Mouse (Mus musculus) thymus, postnatal 10 days (tissue): ENCODE measurements around the gene Stat5a.

Experiments used
- DNase-seq, 2 experiments: peaks; one replicate each; pipeline ENCODE4 v3.0.0; 2021; ENCODE audit warnings: low spot score in 2 of 2

Stat5a gene

DNA sequence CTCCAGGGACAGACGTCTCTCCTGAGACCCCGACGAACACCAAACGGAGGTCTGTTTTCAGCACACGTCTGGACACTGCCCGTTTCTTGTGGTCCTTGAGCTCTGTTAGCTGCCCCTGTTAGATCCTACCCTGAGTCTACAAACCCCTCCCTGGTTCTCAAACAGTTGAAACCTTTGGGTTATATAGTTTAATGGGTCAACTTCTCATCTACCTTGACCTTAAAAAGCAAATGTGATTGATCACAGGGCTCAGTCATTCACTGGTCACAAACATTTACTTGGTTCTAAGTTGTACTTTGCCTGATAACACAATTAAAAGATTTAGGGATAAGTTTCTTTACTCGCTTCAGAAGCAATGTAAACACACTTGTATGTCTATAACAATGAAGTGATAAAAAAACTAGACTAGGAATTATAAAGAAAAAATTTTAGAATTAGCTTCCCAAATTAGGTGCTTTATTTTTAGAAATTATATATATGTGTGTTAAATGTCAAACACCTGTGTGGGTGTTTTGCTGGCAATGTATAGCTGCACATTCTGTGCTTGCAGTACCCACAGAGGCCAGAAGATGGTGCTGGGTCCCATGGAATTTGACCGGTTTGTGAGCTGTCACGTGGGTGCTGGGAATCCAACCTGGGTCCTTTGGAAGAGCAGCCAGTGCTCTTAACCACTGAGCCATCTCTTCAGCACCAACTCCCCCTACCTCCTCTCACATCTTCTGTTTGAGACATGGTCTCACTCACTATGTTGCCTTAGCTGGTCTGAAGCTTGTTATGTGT, 22.0 kb upstream of the Stat5a start:
- DNase-seq: no peak

- DNase-seq: no peak
Observed at GRCm38 (mm10) chr11:100838894-100839293, 20.3 kb upstream of the Stat5a start.

- no peak for DNase-seq
Observed at GRCm38 (mm10) chr11:100839523-100839922, 19.6 kb upstream of the Stat5a start.

GRCm38 (mm10) chr11:100840866-100841265, 18.3 kb upstream of the Stat5a start:
- DNase-seq: no peak

- no peak for DNase-seq
Observed at GRCm38 (mm10) chr11:100842025-100842424, 17.1 kb upstream of the Stat5a start.

- DNase-seq: no peak
Observed at GRCm38 (mm10) chr11:100843070-100843669, 16.0 kb upstream of the Stat5a start.

DNA sequence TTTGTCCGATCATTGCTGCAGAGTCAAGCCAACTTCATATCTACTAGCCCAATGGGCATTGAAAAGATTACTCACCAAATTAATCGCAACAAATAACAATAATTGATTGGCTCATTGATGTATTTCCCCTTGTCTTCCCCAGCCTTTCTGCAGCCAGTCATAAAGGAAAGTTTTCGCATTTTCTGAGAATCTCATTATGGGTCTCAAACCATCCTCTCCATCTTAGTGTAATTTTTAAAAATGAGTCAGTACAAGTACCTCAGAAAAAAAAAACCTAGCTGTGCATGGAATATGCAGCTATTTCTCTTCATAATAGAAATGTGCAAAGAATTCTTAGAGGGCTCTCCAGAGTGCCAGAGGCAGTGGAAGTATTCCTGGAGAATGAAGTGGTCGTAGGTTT, 15.0 kb upstream of the Stat5a start:
- no peak for DNase-seq

- DNase-seq: peak; percentile 54 to 55
Observed at GRCm38 (mm10) chr11:100845793-100846192, 13.4 kb upstream of the Stat5a start.

- DNase-seq: no peak
Observed at GRCm38 (mm10) chr11:100847572-100847971, 11.6 kb upstream of the Stat5a start.

- no peak for DNase-seq
Observed at GRCm38 (mm10) chr11:100848080-100848479, 11.1 kb upstream of the Stat5a start.

DNA sequence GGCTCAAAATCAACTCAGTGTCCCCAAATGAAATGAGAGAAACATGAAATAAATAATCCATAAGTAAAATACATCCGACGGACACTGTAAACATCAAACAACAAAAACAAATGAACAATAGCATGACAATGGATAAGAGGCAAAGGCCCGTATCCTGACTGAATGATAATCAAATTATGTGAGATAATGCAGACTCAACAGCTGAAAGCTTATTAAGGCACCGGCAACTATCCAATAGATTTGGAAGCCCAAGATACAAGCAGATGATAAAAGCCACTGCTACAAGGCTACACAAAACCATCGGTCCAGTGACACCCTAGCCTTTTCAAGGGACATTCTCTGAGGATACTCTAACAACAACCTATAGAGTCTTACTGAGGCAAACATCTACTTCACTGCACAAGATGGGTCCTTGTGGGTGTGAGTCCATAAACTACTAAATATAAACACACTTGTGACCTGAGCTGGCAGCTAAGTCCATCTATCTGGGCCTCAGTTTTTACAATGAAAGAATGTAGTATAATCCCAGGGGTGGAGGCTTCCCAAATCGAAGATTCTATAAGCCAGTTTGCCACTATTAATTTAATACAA, 10.3 kb upstream of the Stat5a start:
- no peak for DNase-seq

- DNase-seq: no peak
Observed at GRCm38 (mm10) chr11:100849456-100850037, 9.6 kb upstream of the Stat5a start.

DNA sequence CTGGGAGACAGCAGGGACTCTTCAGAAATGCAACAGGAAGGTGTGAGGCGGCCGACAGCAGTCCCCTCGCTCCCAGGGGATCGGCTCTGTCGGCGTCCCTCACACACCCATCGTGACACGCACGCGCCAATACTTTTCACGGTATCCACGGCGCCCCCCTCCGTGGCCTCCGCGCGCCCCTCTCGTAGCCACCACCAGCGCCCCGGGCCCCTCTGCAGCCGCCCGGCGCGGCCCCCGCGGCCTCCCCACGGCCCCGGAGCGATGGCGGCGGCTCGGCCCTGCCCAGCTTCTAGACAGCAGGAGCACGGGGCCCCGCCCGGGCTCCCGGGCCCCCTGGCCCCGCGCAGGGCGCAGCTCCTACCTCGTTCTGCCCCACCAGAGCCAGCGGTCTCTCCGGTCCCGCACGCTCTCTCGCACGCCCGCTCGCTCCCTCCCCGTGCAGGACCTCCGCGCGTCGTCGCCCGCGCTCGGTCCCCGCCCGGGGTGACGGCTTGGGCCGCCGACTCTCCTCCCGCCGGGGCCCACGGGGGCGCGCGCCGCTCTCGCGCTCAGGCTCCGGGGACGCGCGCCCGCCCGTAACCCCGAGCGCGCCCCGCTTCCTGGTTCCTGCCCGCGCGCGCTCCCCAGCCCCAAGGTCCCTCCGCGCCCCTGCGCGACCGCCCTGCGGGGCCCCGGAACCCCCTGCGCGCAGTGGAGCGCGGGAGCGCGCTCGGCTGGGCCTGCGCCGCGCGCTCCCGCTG, 8.9 kb upstream of the Stat5a start, which contains the start of gene Stat5b:
Gene Stat5b, minus strand, starts transcription at position 687 of the 740 bp plus-strand sequence.
- peak; percentile 85 to 95 for DNase-seq

- DNase-seq: peak; percentile 47 to 48
Observed at GRCm38 (mm10) chr11:100850778-100851528, 8.2 kb upstream of the Stat5a start.

DNA sequence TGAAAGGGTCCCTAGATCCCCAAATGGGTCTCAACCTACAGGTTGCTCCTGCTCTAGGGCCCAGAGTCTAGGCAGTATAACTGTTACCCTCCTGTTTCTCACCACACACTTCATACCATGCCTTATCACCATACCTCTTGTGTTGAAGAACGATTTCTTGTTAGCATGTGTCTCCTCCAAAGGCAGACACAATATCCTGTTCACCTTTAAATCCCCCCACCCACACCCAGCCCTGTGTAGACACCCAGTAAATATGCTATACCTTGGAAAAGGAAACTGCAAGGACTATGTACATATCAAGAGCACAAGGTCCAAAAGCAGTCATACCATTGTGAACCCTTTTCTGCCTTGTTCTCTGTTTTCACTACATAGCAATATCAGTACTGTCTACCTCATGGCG, 7.1 kb upstream of the Stat5a start:
- DNase-seq: no peak

DNA sequence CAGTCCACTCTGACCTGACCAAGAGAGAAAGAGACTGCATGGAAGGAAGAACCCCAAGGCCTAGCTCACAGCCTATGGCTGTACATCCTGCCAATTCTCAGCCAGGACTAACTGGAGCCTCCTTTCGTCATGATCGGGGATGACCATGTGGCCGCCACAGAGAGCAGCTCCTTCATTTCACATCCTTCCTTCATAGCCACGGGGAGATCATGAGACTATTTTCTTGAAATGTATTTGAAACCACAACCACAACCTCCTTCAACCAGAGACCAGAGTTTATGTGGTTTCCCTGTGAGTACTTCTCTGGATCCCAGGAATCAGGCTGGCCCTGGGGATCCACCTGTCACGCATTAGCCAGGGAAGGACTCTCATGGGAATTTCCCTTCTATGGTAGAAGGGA, 6.1 kb upstream of the Stat5a start:
- no peak for DNase-seq

DNA sequence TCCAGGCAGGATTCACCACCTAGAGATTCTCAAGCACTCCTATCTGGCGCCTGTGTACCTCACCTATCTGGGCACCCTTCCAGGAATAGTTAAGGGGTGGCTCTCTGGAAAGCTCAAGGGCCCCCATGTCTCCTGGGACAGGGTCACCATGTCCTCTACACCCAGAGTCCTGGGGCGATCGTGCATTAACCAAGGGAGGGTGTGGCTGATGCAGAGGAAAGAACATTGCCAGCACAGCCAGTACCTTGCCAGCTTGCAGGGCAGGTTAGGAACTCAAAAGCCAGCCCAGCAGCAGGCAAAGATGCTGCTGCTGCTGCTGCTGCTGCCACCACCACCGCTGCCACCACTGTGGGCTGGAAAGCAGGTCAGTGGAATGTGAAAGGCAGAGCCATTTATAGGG, 4.9 kb upstream of the Stat5a start:
- DNase-seq: no peak

DNA sequence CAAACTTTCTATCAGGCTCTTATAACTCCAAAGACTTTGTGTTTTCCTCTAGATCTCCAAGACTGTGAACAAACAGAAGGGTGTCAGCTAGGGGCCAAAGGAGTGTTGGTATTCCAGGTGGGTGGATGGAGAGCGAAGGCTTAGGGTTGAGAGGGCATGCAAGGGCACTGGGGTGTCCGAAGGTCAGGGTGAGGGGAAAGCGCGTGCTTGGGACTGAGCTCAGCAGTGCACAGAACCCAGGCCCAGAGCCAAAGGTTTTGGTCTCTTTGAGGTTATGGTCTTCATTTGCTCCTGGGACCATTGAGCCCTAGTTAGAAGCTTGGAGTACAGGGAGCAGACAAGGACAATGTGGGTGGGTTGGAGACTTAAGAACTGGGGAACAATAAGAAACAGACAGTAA, 4.0 kb upstream of the Stat5a start:
- no peak for DNase-seq

DNA sequence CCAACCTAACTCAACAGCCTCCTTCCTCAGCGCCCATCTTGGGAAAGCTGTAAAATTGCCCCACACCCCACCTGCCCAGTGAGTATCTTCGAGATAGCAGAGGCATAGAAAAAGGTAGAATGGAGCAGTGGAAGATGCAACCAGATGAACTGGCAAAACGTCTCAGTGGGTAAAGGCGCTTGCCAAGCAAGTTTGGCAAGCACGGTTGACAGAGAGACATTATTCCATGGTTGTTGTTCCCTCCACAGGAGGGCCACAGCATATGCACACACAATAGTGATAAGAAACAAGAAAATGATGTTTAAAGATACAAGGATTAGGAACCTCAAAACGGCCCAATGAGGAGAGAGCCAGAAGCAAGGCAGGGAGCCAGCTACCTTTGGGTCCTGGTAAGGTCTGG, 1.2 kb upstream of the Stat5a start:
- DNase-seq: no peak

GRCm38 (mm10) chr11:100859579-100860075, 476 bp downstream of the Stat5a start:
- no peak for DNase-seq
